9 mouse cellular contexts compared by ENCODE assay signal in the genomic region with DNA sequence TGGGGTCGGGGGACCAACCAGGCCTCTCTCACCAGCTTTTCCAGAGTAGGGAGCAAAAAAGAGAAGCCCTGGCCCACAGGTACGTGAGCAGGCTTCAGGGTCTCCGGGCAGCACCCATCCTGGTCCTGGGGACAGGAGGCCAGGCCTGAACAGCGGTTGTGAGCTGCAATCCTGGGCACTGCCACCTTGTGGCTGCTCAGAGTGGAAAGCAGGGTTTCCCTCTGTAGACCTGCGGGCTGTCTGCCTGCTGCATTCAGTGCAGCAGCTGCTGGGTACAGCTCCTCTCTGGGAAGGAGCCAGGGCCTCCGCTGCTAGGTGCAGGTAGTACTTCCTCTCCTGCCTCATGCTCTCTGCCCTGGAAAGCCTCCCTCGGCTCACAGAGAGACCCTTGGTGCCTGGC. TPM values are rescaled to one million over a fixed set of nuclear protein-coding genes. Genes with fewer than 3 reads are reported as not detected.
DNase-seq lines count a peak whose midpoint lies in the region; ATAC-seq and TF ChIP-seq lines count a peak whose summit lies in the region.
"Had no signal": no experiment of that assay in that cellular context is flagged by ENCODE, and none has a peak within 500 bp of the region (broad histone marks: within the 10 kb centered on the region; RNA-seq: fewer than 3 reads in every experiment).

No protein-coding gene starts in this region.

- WGBS in liver, adult 2 months: 80% methylated on average over 7 of the region's 7 CpGs
- 45% methylated on average over 7 of the region's 7 CpGs for whole genome bisulfite sequencing in embryonic facial prominence, embryonic 13.5 days

- H3K9ac ChIP-seq in liver, adult 2 months (ENCODE audit: low read depth, low read length): no peak overlapping the region
- peak overlapping the region; percentile 2; the same call in 1 of the 2 replicates for H3K9ac ChIP-seq in embryonic facial prominence, embryonic 13.5 days
- H3K9ac ChIP-seq: heart, embryonic 13.5 days had no signal

- no peaks in the 10 kb centered on the region for H3K36me3 ChIP-seq in liver, adult 2 months (ENCODE audit: control insufficient read depth, insufficient read depth, low read length)
- peaks cover 32% of the 10 kb centered on the region for H3K36me3 ChIP-seq in embryonic facial prominence, embryonic 13.5 days

- peaks cover 12% of the 10 kb centered on the region for H3K4me1 ChIP-seq in liver, adult 2 months (ENCODE audit: control insufficient read depth, insufficient read depth, low read length)
- H3K4me1 ChIP-seq in embryonic facial prominence, embryonic 13.5 days: peaks cover 39% of the 10 kb centered on the region

- no peak for TF ChIP-seq POLR2A in liver, adult 2 months (IDR thresholded peaks at IDR 0.05; ENCODE audit: extremely low read depth, insufficient read depth, low read length)

- no peaks in the 10 kb centered on the region for H3K79me2 ChIP-seq in liver, adult 2 months (ENCODE audit: control insufficient read depth, insufficient read depth, low read length)

- H3K4me3 ChIP-seq in liver, adult 2 months (ENCODE audit: insufficient read depth, low read depth, low read length): no peak overlapping the region
- H3K4me3 ChIP-seq in embryonic facial prominence, embryonic 13.5 days: no peak overlapping the region
- H3K4me3 ChIP-seq: heart, embryonic 13.5 days had no signal

- no peaks in the 10 kb centered on the region for H3K27me3 ChIP-seq in liver, adult 2 months (ENCODE audit: control insufficient read depth, insufficient read depth, low read length)
- no peaks in the 10 kb centered on the region for H3K27me3 ChIP-seq in embryonic facial prominence, embryonic 13.5 days
- H3K27me3 ChIP-seq: heart, embryonic 13.5 days had no signal

- peak; percentile 78 for TF ChIP-seq CTCF in liver, adult 2 months (IDR thresholded peaks at IDR 0.05; ENCODE audit: low read depth, low read length)

- no peak overlapping the region for H3K27ac ChIP-seq in liver, adult 2 months (replicated peaks; ENCODE audit: insufficient read depth, low read depth, low read length)
- peak overlapping the region; percentile 62 for H3K27ac ChIP-seq in embryonic facial prominence, embryonic 13.5 days
- H3K27ac ChIP-seq: heart, embryonic 13.5 days had no signal

- no peaks in the 10 kb centered on the region for H3K9me3 ChIP-seq in embryonic facial prominence, embryonic 13.5 days
- H3K9me3 ChIP-seq: heart, embryonic 13.5 days had no signal

- 0 out of 2 replicates have a peak, but pooled peaks have one; percentile 18 for ATAC-seq in embryonic facial prominence, embryonic 13.5 days (ENCODE audit: insufficient number of reproducible peaks, insufficient read depth, low FRiP score, low TSS enrichment, low read depth)

- intact Hi-C loops in left cerebral cortex, postnatal 25 days (cut with DNase I): loop anchor here (2.0 kb wide), 1 partner anchor 71 kb away; no protein-coding TSS in a partner anchor

- no peak overlapping the region; the same call in 1 of the 2 replicates for H3K4me2 ChIP-seq in embryonic facial prominence, embryonic 13.5 days
- H3K4me2 ChIP-seq: heart, embryonic 13.5 days had no signal

- peak; percentile 53 for DNase-seq in adrenal gland, postnatal 10 days
- no peak for DNase-seq in adrenal gland, adult 18-20 months (ENCODE audit: low spot score in 2 of 2)
- DNase-seq in liver, adult 2 months (ENCODE audit: extremely low read depth, low read depth, low spot score): peak; percentile 34
- DNase-seq in liver: no peak
- DNase-seq in left cerebral cortex, postnatal 25 days (ENCODE audit: low spot score in 2 of 2): peak; percentile 51 to 65
- peak; percentile 70 for DNase-seq in retina, embryonic 14.5 days (ENCODE audit: low spot score)
- DNase-seq in gastrocnemius, adult 8-10 months (ENCODE audit: low spot score in 2 of 2): no peak

RNA-seq across cellular contexts. Expression of gene Tcp11, which starts 19.0 kb away (rescaled TPM):
- total RNA-seq in adrenal gland, postnatal 10 days (2021): under 1 TPM; 0.24 to 0.57 TPM
- total RNA-seq in adrenal gland, adult 18-20 months (2021): not detected
- total RNA-seq in liver, adult 2 months (2014; rRNA removed): not detected in 2 replicates
- not detected in 2 replicates for polyA plus RNA-seq in liver, adult 2 months (2012; rRNA removed)
- polyA plus RNA-seq in embryonic facial prominence, embryonic 13.5 days (2015; fragmentation: Nextera tagmentation; extraction: Ambion mirVana): 1.9 and 2.1 TPM in 2 replicates
- total RNA-seq in left cerebral cortex, postnatal 25 days (2021): under 1 TPM; 0.80 to 0.99 TPM
- total RNA-seq in gastrocnemius, adult 8-10 months (2022): not detected

Comparison
In these comparisons a context has a peak if more than half of its experiments do, and no peak if none do; other contexts are left out.
1. DNase-seq: peak in adrenal gland, postnatal 10 days (single experiment), liver, adult 2 months (single experiment), left cerebral cortex, postnatal 25 days (2 of 2) and retina, embryonic 14.5 days (single experiment); none in adrenal gland, adult 18-20 months (0 of 2), liver (single experiment) and gastrocnemius, adult 8-10 months (0 of 2).